Mouse (Mus musculus): Measurements from ENCODE around the gene Cand2. TPM values are rescaled to one million over a fixed set of nuclear protein-coding genes. Genes with fewer than 3 reads are reported as not detected.

The Cand2 gene
- 16.4 and 18.5 TPM in 2 replicates for polyA plus RNA-seq (2015; fragmentation: Nextera tagmentation; extraction: Ambion mirVana)

GRCm38 (mm10) chr6:115774501-115774921, at the start of gene Cand2:
Gene Cand2, plus strand, starts transcription at chr6:115774538.
- WGBS: 0% methylated on average over 19 of the region's 28 CpGs
- Histone ChIP-seq H3K27me3 (no peaks in the 10 kb centered on the region), H3K9me3 (no peaks in the 10 kb centered on the region), H3K27ac (peak within 1 kb of the TSS; percentile 76), H3K4me2 (replicated peaks) (peak within 1 kb of the TSS; percentile 77), H3K4me1 (replicated peaks) (peaks cover 31% of the 10 kb centered on the region), H3K4me3 (replicated peaks) (peak within 1 kb of the TSS; percentile 75), H3K36me3 (peaks cover 6% of the 10 kb centered on the region; the same call in 1 of the 2 replicates), H3K9ac (replicated peaks) (peak within 1 kb of the TSS; percentile 87)
- ATAC-seq: peak; percentile 87

GRCm38 (mm10) chr6:115727108-115727507, 47.2 kb upstream of the Cand2 start:
- 76% methylated on average over 1 of the region's 1 CpGs for WGBS
- Histone ChIP-seq H3K9me3 (peaks cover 4% of the 10 kb centered on the region), H3K4me1 (replicated peaks) (no peaks in the 10 kb centered on the region), H3K27ac (no peak overlapping the region), H3K9ac (replicated peaks) (no peak overlapping the region), H3K27me3 (no peaks in the 10 kb centered on the region), H3K4me2 (replicated peaks) (no peak overlapping the region), H3K36me3 (no peaks in the 10 kb centered on the region), H3K4me3 (replicated peaks) (no peak overlapping the region)
- ATAC-seq: no peak

DNA sequence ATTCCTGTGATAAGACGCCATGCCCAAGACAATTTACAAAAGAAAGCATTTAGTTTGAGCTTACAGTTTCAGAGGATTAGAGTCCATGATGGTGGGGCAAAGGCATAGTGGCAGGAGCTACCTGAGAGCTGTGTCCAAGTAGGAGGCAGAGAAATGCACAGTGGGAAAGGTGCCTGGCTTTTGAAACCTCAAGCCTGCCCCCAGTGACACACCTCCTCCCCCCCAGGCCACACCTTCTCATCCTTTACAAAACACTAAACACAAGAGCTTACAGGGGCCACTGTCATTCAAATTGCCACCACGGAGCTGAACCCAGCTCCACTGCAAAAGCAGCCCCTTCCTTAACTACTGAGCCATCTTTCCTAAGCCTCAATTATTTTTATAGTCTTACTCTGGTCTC, 46.8 kb upstream of the Cand2 start:
- Histone ChIP-seq H3K4me3 (replicated peaks) (no peak overlapping the region), H3K4me1 (replicated peaks) (no peaks in the 10 kb centered on the region), H3K9ac (replicated peaks) (no peak overlapping the region), H3K27me3 (no peaks in the 10 kb centered on the region), H3K9me3 (peaks cover 4% of the 10 kb centered on the region), H3K4me2 (replicated peaks) (no peak overlapping the region), H3K36me3 (no peaks in the 10 kb centered on the region), H3K27ac (no peak overlapping the region)
- no peak for ATAC-seq
- 57% methylated on average over 2 of the region's 2 CpGs for WGBS

- Histone ChIP-seq H3K36me3 (no peaks in the 10 kb centered on the region), H3K9ac (replicated peaks) (no peak overlapping the region), H3K9me3 (peaks cover 9% of the 10 kb centered on the region), H3K4me2 (replicated peaks) (no peak overlapping the region), H3K4me3 (replicated peaks) (no peak overlapping the region), H3K27me3 (no peaks in the 10 kb centered on the region), H3K27ac (no peak overlapping the region), H3K4me1 (replicated peaks) (no peaks in the 10 kb centered on the region)
- ATAC-seq: no peak
- 82% methylated on average over 20 of the region's 20 CpGs for WGBS
Measured at GRCm38 (mm10) chr6:115730560-115731342, 43.6 kb upstream of the Cand2 start.

DNA sequence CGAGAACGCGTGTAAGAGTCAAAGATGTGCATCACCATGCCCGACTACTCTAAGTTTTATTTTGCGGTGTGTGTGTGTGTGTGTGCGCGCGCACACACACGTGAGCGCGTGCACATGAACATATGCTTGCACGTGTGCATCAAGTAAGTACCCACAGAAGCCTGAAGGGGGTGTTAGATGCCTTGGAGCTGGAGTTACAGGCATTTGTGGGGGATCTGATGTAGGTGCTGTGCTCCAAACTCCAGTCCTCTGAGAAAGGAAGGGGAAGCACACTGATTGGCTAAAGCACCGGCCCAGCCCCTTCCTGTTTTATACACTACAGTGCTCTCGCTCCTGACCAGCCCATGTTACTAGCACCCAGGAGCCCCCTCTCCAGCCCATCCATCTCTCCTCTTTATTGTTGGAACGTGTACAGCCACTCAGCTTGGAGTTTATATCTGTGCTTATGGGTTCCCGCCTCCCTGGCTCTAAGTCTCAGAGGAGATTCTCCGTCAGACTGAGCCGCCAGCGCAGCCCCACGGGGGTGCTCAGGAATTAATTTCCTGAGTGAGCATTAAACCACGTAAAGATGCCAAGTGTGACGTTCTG, 41.9 kb upstream of the Cand2 start:
- Histone ChIP-seq H3K9ac (replicated peaks) (no peak overlapping the region), H3K4me1 (replicated peaks) (no peaks in the 10 kb centered on the region), H3K4me2 (replicated peaks) (no peak overlapping the region), H3K36me3 (no peaks in the 10 kb centered on the region), H3K27ac (no peak overlapping the region), H3K4me3 (replicated peaks) (no peak overlapping the region), H3K27me3 (no peaks in the 10 kb centered on the region), H3K9me3 (peaks cover 7% of the 10 kb centered on the region)
- no peak for ATAC-seq
- 80% methylated on average over 22 of the region's 22 CpGs for WGBS

- Histone ChIP-seq H3K4me2 (replicated peaks) (no peak overlapping the region), H3K4me3 (replicated peaks) (no peak overlapping the region), H3K36me3 (no peaks in the 10 kb centered on the region), H3K9me3 (peaks cover 5% of the 10 kb centered on the region; the same call in 1 of the 2 replicates), H3K27me3 (no peaks in the 10 kb centered on the region), H3K4me1 (replicated peaks) (no peaks in the 10 kb centered on the region), H3K9ac (replicated peaks) (no peak overlapping the region), H3K27ac (no peak overlapping the region)
- WGBS: 68% methylated on average over 4 of the region's 4 CpGs
- ATAC-seq: no peak
Measured at GRCm38 (mm10) chr6:115734909-115735308, 39.4 kb upstream of the Cand2 start.

- no peak overlapping the region for H3K27ac ChIP-seq
- no peak overlapping the region for H3K9ac ChIP-seq (replicated peaks)
- H3K36me3 ChIP-seq: no peaks in the 10 kb centered on the region
- 94% methylated on average over 5 of the region's 5 CpGs for WGBS
- no peaks in the 10 kb centered on the region for H3K4me1 ChIP-seq (replicated peaks)
- ATAC-seq: no peak
- H3K4me3 ChIP-seq (replicated peaks): no peak overlapping the region
- no peaks in the 10 kb centered on the region for H3K27me3 ChIP-seq
- no peak overlapping the region for H3K4me2 ChIP-seq (replicated peaks)
- peaks cover 5% of the 10 kb centered on the region; the same call in 1 of the 2 replicates for H3K9me3 ChIP-seq
Measured at GRCm38 (mm10) chr6:115739056-115739455, 35.3 kb upstream of the Cand2 start.

GRCm38 (mm10) chr6:115743569-115743968, 30.8 kb upstream of the Cand2 start:
- Histone ChIP-seq H3K27me3 (no peaks in the 10 kb centered on the region), H3K4me1 (replicated peaks) (0 out of 2 replicates have a peak, but pooled peaks cover 3% of the 10 kb centered on the region), H3K4me2 (replicated peaks) (no peak overlapping the region), H3K9me3 (no peaks in the 10 kb centered on the region), H3K36me3 (no peaks in the 10 kb centered on the region), H3K9ac (replicated peaks) (no peak overlapping the region), H3K4me3 (replicated peaks) (no peak overlapping the region), H3K27ac (no peak overlapping the region)
- no peak for ATAC-seq
- 0% methylated on average over 1 of the region's 1 CpGs for WGBS

DNA sequence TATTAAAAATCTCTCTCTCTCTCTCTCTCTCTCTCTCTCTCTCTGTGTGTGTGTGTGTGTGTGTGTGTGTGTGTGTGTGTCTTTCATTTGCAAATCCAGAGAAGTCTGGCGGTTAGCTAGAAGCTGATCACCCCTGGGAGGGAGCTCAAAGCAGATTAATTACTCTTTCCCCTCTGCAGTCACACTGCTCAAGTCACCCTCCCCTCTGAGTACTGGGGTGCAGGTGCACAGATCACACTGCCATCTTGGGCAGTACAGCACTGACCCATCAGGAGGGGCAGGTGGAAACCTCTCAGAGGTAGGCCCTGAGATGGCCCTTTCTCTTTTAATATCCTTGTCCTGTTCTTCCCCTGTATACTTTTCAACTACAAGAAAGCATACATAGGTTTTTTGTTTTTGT, 28.0 kb upstream of the Cand2 start:
- no peaks in the 10 kb centered on the region for H3K36me3 ChIP-seq
- no peak overlapping the region for H3K27ac ChIP-seq
- H3K9me3 ChIP-seq: no peaks in the 10 kb centered on the region
- no peak overlapping the region for H3K4me3 ChIP-seq (replicated peaks)
- H3K27me3 ChIP-seq: no peaks in the 10 kb centered on the region
- no peak overlapping the region for H3K9ac ChIP-seq (replicated peaks)
- peak; percentile 72 for ATAC-seq
- no peak overlapping the region for H3K4me2 ChIP-seq (replicated peaks)
- H3K4me1 ChIP-seq (replicated peaks): 0 out of 2 replicates have a peak, but pooled peaks cover 3% of the 10 kb centered on the region
- WGBS: 21% methylated on average over 1 of the region's 1 CpGs

GRCm38 (mm10) chr6:115755536-115755935, 18.8 kb upstream of the Cand2 start:
- 82% methylated on average over 7 of the region's 7 CpGs for WGBS
- no peak overlapping the region for H3K4me3 ChIP-seq (replicated peaks)
- ATAC-seq: no peak
- H3K27ac ChIP-seq: no peak overlapping the region
- H3K4me1 ChIP-seq (replicated peaks): no peaks in the 10 kb centered on the region
- no peaks in the 10 kb centered on the region for H3K36me3 ChIP-seq
- H3K27me3 ChIP-seq: no peaks in the 10 kb centered on the region
- no peaks in the 10 kb centered on the region for H3K9me3 ChIP-seq
- H3K4me2 ChIP-seq (replicated peaks): no peak overlapping the region
- H3K9ac ChIP-seq (replicated peaks): no peak overlapping the region

- WGBS: 71% methylated on average over 9 of the region's 9 CpGs
- H3K9me3 ChIP-seq: no peaks in the 10 kb centered on the region
- no peak for ATAC-seq
- H3K4me3 ChIP-seq (replicated peaks): no peak overlapping the region
- H3K36me3 ChIP-seq: no peaks in the 10 kb centered on the region
- no peak overlapping the region for H3K9ac ChIP-seq (replicated peaks)
- no peak overlapping the region for H3K4me2 ChIP-seq (replicated peaks)
- no peak overlapping the region for H3K27ac ChIP-seq
- no peaks in the 10 kb centered on the region for H3K27me3 ChIP-seq
- peaks cover 7% of the 10 kb centered on the region for H3K4me1 ChIP-seq (replicated peaks)
Measured at GRCm38 (mm10) chr6:115758981-115759435, 15.3 kb upstream of the Cand2 start.

DNA sequence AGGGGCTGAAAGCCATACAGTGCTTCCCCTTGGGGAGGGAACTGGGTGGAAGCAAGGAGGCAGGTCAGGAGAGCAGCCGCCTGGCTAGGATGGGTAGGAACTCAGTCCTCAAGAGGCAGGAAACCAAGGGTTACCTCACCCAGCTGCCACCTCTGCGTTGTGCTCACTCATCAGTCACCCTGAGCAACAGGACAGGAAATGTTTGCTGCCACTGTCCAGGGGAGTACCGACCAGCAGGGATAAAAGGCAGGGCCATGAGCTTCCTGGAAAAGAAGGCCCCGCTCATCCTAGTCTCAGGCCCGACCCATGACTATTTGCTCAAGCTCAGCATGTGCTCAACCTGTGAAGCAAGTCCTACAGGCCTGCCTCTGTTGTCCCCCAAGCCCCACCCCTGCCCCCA, 14.9 kb upstream of the Cand2 start:
- peaks cover 12% of the 10 kb centered on the region for H3K4me1 ChIP-seq (replicated peaks)
- ATAC-seq: no peak
- no peak overlapping the region for H3K4me3 ChIP-seq (replicated peaks)
- no peak overlapping the region for H3K4me2 ChIP-seq (replicated peaks)
- H3K9ac ChIP-seq (replicated peaks): no peak overlapping the region
- H3K36me3 ChIP-seq: no peaks in the 10 kb centered on the region
- 77% methylated on average over 5 of the region's 5 CpGs for WGBS
- no peak overlapping the region for H3K27ac ChIP-seq
- H3K9me3 ChIP-seq: no peaks in the 10 kb centered on the region
- no peaks in the 10 kb centered on the region for H3K27me3 ChIP-seq

Data from midbrain, embryonic 13.5 days (tissue).